Mouse (Mus musculus) MEL (cell line): ENCODE measurements around the gene Rab14.

Experiments
- CHD2 ChIP-seq: IDR thresholded peaks from 2 replicates; pipeline ENCODE4 v1.6.1; 2011; ENCODE audit warnings: low read length, improper control_type of control experiment
- CTCF ChIP-seq, 3 experiments: IDR thresholded peaks in 2 of 3; conservative IDR thresholded peaks in 1 of 3; 2 replicates each; pipeline ENCODE4 v1.5.1; 2011 to 2012; ENCODE audit warnings: low read length in 3 of 3, low read depth in 2 of 3, mild to moderate bottlenecking in 2 of 3, improper control_type of control experiment in 1 of 3, inconsistent platforms in 1 of 3, mixed read lengths in 1 of 3, moderate library complexity in 1 of 3; ENCODE audit not compliant: control insufficient read depth in 1 of 3, insufficient read depth in 1 of 3, poor library complexity in 1 of 3, severe bottlenecking in 1 of 3
- EP300 ChIP-seq, 2 experiments: IDR thresholded peaks; 2 replicates each; pipeline ENCODE4 v1.6.1; 2011; ENCODE audit warnings: improper control_type of control experiment in 2 of 2, low read length in 2 of 2, low read depth in 1 of 2, mild to moderate bottlenecking in 1 of 2
- HCFC1 ChIP-seq: IDR thresholded peaks from 2 replicates; pipeline ENCODE4 v1.6.1; 2012; ENCODE audit warnings: low read depth, mild to moderate bottlenecking, inconsistent platforms, low read length, improper control_type of control experiment, moderate library complexity
- MAFK ChIP-seq: IDR thresholded peaks from 2 replicates; pipeline ENCODE4 v1.6.1; 2011; ENCODE audit warnings: low read depth, mild to moderate bottlenecking, low read length, improper control_type of control experiment, borderline replicate concordance
- MYC ChIP-seq: IDR thresholded peaks from 2 replicates; pipeline ENCODE4 v1.6.1; 2011; ENCODE audit warnings: low read depth, mild to moderate bottlenecking, low read length, improper control_type of control experiment, moderate library complexity
- POLR2A ChIP-seq, 2 experiments: IDR thresholded peaks; 2 replicates each; pipeline ENCODE4 v1.6.1; 2011 to 2012; ENCODE audit warnings: low read length in 2 of 2, mild to moderate bottlenecking in 2 of 2, control low read depth in 1 of 2, improper control_type of control experiment in 1 of 2, low read depth in 1 of 2, moderate library complexity in 1 of 2; ENCODE audit not compliant: control insufficient read depth in 1 of 2, insufficient read depth in 1 of 2, poor library complexity in 1 of 2
- USF1 ChIP-seq: IDR thresholded peaks from 2 replicates; pipeline ENCODE4 v1.6.1; 2014; ENCODE audit warnings: low read depth, mild to moderate bottlenecking, inconsistent platforms, low read length, improper control_type of control experiment, moderate library complexity
- ZMIZ1 ChIP-seq: IDR thresholded peaks from 2 replicates; pipeline ENCODE4 v1.6.1; 2012; ENCODE audit warnings: low read depth, mild to moderate bottlenecking, inconsistent platforms, low read length, improper control_type of control experiment, moderate library complexity
- ZNF384 ChIP-seq: IDR thresholded peaks from 2 replicates; pipeline ENCODE4 v1.6.1; 2012; ENCODE audit warnings: low read depth, mild to moderate bottlenecking, inconsistent platforms, low read length, improper control_type of control experiment

DNA sequence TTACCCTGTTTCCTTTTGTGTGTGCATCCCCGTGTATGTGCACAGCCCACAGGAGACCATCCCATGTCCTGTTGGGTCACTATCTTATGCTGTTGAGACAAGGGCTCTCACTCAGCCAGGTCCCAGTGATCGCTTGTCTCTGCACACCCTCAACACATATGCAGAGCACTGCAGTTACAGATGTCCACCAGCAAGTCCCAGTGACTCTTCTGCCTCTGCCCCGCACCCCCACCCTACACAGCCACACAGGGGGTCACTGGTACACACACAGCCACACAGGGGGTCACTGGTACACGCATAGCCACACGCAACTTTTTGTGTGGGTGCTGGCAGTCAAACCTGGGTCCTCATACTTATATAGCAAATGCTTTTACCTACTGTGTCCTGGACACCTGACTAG, 37.5 kb downstream of the Rab14 start:
- TF ChIP-seq ZMIZ1 (no peak), USF1 (no peak), CTCF (IDR thresholded peaks at IDR 0.05 in 2 of 3, conservative IDR thresholded peaks at IDR 0.05 in 1 of 3; ENCODE audit: control insufficient read depth in 1 of 3, insufficient read depth in 1 of 3, low read depth in 2 of 3, low read length in 3 of 3, poor library complexity in 1 of 3, severe bottlenecking in 1 of 3) (no peak), POLR2A (IDR thresholded peaks at IDR 0.05; ENCODE audit: control insufficient read depth in 1 of 2, insufficient read depth in 1 of 2, low read depth in 1 of 2, low read length in 2 of 2, poor library complexity in 1 of 2) (no peak), CHD2 (no peak), EP300 (IDR thresholded peaks at IDR 0.05; ENCODE audit: low read depth in 1 of 2, low read length in 2 of 2) (no peak), HCFC1 (no peak), MAFK (no peak), ZNF384 (no peak), MYC (no peak)
